Mouse (Mus musculus) T-cell, adult 2 months (primary cell): Measurements from ENCODE around the gene Dnah17.

Experiments used
- DNase-seq: peaks from one replicate; pipeline ENCODE4 v3.0.0; 2022; ENCODE audit warnings: low spot score

Gene Dnah17

GRCm38 (mm10) chr11:118142547-118143165, 12.2 kb upstream of the Dnah17 start:
- DNase-seq, result no peak

GRCm38 (mm10) chr11:118140771-118141565, 10.5 kb upstream of the Dnah17 start:
- DNase-seq, result no peak

DNA sequence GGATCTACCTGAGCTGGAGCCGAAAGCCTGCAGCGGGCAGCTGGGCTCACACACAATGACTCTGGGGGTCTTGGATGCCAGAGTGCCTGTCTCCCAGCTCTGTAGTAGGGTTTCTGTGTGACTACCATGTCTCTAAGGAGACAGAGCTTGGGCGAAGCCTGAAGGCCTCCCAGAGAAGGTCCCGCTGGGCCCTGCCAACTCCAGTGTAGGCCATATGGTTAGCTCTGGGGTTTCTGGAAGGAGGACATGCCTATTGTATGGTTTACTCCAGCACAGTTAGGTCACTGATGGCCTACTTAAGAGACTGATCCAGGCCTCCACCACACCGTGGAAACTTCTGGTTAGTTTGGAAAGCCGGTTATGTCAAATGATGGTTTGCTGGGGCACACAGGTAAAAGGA, 7.9 kb upstream of the Dnah17 start:
- DNase-seq, result no peak

DNA sequence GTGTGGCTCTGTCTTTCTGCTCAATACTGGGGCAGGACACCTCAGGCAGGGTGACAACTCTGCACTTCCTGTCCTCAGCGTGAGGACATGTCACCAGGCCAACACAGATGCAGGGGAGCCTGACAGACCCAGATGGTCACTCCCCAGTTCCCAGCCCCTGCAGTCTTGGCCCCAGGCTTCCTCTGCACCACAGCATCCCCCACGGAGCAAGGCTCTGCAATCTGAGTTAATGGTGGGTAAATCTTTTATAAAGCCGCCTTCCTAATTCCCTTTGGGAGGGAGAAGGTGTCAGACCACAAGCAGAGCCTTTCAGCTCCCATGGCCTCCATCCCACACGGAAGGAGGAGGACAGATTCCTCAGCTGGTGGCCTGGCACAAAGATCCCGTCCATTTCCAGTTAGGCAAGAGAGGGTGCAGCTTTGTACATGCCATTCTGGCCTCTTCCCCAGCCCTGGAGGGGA, 5.8 kb upstream of the Dnah17 start:
- DNase-seq, result no peak

GRCm38 (mm10) chr11:118135271-118135670, 4.8 kb upstream of the Dnah17 start:
- no peak for DNase-seq

DNA sequence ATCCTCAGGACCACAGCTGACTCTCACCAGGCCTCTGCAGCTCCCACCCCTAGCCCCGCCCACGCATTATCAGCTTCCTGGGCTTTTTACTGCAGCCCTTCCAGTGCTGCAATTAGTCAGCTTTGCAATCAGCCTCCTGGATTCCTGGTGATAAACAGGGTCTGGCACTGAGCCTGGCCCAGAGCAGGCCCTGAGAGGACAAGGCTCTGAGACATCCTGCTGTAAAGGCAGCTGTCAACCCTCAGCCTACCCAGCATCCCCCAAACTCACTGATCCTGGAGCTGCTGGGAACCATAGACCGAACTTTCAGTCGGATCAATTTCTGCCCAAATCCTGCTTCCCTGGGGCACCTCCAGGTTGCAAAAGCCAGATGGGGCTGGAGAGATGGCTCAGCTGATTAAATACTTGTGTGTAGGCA, 3.3 kb upstream of the Dnah17 start:
- no peak for DNase-seq

DNA sequence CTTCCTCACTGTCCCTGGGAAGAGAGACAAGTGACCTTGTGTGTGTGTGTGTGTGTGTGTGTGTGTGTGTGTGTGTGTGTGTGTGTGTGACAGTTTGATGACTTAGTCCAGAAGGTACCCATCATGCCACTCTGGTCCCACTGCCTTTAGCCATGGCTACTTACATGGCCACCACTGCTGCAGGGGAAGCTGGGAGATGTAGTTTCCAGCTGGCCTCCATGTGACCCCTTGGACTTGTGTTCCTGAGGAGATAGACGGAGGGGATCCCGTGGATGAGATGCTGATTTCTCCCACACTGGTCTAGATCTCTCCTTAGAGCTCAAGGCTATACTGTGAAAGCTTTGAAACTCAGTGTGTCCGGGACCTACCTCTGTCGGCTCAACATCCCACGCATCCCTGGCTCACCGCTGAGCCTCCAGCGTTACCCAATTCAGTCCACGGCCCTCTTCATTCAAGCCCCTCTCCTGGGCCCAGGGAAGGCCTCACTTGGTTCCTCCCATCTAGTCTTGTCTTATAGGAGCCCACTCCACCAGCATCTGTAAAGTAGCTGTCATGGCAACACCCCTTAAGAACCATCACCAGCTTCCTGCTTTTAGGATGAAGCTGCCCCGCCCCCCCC, 2.8 kb upstream of the Dnah17 start:
- DNase-seq, result no peak

DNA sequence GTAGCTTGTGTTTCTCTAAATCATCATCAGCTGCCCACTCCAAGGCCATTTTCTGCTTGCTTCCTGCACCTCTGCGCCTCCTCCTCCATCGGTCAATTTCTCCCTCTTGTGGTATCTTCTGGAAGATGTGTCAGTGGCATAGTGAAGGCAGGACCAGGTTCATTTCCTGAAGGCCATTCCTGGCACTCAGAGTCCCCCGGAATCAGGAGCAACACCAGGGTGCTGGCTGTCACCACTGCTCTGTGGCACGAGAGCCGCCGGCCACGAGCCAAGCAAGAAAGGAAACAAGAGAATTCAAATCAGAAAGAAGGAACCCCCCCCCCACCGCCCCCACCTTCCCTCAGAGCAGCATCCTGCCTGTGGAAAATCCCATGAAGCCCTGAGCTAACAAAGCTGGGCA, 1.7 kb upstream of the Dnah17 start:
- no peak for DNase-seq

DNA sequence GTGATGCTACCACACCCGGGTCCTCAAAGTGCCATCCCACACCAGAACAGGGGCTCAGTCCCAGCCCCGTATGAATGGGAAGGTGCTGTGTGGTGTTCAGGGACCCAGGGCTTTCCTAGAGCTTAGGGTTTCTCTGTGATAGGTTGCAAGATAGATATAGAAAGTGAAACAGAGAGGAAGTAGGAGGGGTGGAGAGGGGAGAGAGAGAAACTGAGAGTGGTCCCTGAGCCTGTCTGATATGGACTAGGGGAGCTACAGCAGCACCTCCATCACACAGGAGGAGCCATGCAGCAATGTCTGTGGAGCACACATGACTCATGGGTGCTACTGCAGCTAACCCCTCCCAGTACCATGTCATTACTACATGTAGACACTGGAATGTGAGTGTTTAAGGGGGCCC, 622 bp downstream of the Dnah17 start:
- peak; percentile 39 for DNase-seq

DNA sequence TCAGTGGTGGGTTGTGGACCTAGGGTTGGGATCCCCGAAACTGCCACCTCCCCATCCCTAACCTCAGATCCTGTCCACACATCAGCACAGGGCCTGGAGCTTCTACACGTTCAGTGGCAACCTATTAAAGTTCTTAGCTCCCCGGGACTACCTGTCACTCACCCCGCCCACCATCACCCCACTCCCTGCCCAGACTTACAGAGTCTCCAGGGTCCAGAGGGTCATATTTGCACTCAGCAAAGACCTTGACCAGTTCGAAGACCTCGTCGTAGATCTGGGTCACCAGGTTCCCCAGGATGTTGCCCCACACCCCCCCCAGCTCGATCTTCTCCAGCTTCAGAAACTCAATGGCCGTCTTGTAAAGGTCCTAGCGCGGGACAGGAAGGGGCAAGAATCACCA, 8.8 kb downstream of the Dnah17 start:
- no peak for DNase-seq

DNA sequence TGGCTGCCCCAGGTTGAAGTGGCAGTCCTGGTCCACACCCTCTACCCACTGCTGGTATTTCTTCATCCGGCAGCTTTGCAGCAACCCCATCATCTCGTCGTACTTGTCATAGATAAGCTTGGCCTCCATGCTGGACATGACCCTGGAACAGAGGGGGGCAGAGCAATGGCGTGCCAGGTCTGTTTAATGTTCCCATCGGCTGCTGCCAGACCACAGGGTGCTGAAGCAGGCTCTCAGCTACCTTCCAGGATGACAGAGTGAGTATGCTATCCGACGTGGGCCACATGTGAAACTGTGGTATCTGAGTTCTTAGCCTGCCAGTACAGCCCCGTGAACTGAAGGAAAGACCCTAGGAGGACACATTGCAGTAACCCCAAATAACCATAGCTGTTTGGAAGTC, 11.7 kb downstream of the Dnah17 start:
- no peak for DNase-seq

GRCm38 (mm10) chr11:118114581-118115110, 15.8 kb downstream of the Dnah17 start:
- no peak for DNase-seq

GRCm38 (mm10) chr11:118113516-118114205, 16.8 kb downstream of the Dnah17 start:
- DNase-seq, result no peak

DNA sequence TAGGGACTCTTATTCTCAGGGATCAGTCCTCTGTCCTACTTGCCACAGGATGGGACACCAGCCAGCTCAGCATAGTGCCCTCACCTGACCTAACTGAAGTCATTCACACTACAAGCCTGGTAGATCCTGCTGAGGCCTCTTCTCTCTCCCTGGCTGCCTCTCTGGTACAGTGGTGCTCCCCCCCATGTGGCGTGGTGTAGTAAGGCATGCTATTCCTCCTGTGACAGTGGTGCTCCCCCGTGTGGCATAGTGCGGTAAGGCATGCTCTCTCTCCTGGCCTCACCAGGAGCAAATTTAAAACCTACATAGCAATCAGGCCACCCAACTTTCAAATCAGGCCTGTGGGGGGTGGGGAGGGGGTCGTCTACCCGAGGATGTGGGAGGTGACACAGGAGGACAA, 26.4 kb downstream of the Dnah17 start:
- DNase-seq, result peak; percentile 81

DNA sequence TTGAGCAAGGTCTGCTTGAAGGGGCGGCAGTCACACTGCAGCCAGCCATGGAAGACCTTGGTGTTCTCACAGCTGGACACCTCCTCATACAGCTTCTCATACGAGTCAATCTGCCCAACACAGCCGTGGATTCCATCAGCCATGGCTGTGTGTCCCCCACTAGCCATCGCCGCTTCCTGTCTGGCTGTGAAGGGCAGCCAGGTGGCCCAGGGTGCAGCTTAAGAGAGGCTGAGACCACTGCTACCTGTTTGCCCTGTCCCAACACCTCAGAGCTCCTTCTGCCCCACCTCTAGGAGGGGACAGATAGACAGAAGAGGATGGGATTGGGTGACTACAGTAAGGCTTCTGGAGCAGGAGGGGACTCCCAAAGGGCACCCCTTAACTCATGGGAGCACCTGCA, 27.1 kb downstream of the Dnah17 start:
- no peak for DNase-seq

DNA sequence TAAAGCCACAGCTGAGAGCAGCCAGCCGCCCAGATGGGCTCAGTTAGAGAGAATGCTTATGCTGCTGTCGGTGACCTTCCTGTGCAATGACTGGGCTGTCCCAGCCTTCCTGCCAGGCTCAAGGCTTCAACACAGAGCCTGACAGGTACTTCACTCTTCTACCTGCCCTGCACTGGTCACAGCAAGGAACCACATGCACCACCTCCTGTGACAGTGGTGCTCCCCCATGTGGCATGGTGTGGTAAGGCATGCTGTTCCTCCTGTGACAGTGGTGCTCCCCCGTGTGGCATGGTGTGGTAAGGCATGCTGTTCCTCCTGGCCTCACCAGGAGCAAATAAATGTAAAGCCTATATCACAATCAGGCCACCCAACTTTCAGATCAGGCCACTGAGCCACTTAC, 27.6 kb downstream of the Dnah17 start:
- peak; percentile 90 for DNase-seq

- DNase-seq, result no peak
These were observed 29.3 kb downstream of the Dnah17 start for GRCm38 (mm10) chr11:118101133-118101532.

DNA sequence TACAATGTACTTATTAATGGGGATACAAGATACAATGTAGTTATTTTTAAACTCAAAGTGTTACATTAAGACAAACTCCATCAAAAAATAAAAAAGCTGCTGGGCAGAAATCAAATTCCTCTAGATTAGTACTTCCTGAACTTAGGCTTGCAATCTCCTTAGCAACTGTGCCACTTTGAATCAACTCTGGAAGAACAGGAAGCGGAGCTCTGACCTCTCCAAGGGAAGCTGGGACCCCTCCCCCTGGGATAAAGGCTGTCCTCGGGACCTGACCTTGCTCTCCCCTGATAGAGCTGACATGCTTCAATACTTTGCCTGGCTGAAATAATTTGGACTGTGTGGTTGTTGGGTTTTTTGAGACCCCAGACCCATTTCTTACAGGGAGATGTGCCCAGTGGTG, 33.7 kb downstream of the Dnah17 start:
- DNase-seq, result no peak

- DNase-seq, result no peak
These were observed 35.4 kb downstream of the Dnah17 start for GRCm38 (mm10) chr11:118095004-118095403.

DNA sequence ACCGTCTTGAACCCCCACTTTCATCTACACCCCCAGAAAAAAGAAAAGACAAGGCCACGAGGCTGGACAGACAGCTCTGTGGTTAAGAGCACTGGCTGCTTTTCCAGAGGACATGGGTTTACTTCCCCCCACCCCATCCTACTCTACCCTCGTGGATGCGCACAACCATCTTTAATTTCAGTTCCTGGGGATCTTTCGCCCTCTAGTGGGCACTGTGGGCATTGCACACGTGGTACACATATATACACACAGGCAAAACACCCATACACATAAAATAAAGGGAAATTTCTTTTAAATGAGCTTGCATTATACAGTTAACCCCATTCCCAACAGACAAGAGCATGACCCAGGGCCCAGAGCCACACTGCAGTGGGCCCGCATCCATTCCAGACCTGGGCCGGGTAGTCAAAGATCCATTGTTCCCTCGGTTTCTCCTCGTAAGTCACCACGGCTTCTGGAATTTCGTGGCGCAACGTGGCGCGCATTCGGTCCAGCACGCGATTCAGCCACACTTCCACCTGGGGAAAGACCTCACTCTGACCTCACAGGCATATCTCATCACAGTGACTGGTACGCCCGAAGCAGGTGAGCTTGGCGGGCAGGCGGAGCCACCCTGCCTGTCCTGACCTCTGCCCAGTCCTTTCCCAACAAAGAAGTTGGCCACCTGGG, 39.3 kb downstream of the Dnah17 start:
- DNase-seq, result no peak

DNA sequence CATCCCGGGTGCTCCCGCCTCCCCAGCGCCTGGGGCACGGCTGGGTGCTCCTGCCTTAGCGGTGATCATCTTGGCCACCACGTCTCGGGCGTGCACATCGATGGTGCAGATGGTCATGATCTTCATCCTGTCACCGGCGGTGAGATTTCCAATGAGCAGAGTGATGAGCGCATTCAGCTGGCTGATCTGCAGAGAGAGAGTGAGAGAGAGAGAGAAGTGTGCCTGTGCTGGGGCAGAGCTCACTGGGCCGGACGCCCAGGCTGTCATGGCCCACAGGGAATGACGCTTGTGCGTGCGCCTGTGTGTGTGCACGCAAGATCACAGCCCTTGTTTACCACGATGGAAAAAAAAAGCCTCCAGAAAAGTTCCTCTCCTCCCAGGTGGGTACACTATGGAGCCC, 41.5 kb downstream of the Dnah17 start:
- no peak for DNase-seq

DNA sequence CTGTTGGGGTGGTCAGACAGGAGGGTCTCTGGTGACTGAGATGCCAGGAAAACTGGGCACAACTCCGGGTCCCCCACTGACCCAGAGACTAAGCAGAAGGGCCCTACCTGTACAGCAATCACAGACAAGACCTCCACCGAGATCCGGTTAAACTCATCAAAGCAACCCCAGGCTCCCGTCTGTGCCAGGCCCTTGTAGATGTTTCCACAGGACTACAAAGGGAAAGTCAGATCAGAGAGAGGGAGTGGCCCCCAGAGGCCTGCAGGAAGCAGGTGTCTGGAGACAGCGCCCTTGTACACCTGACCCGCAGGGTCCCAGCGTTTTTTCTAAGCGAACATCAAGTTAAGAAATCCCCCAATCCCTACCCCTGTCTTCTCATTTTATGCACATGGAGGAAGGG, 44.5 kb downstream of the Dnah17 start:
- DNase-seq, result peak; percentile 46
